Mouse (Mus musculus) brain, embryonic 14.5 days (tissue): ENCODE results near the gene She.

Experiments
- CTCF ChIP-seq: fragments of 200-500 bp; IDR thresholded peaks from 2 replicates; pipeline ENCODE4 v1.5.1; 2012; ENCODE audit warnings: inconsistent platforms, mild to moderate bottlenecking, moderate library complexity, borderline replicate concordance; ENCODE audit not compliant: insufficient read depth, insufficient read length; ENCODE audit errors: extremely low read depth
- POLR2A ChIP-seq: fragments of 200-500 bp; IDR thresholded peaks from 2 replicates; pipeline ENCODE4 v1.6.1; 2012; ENCODE audit warnings: mild to moderate bottlenecking, inconsistent platforms, borderline replicate concordance; ENCODE audit not compliant: poor library complexity, insufficient read depth, insufficient read length, severe bottlenecking; ENCODE audit errors: extremely low read depth

DNA sequence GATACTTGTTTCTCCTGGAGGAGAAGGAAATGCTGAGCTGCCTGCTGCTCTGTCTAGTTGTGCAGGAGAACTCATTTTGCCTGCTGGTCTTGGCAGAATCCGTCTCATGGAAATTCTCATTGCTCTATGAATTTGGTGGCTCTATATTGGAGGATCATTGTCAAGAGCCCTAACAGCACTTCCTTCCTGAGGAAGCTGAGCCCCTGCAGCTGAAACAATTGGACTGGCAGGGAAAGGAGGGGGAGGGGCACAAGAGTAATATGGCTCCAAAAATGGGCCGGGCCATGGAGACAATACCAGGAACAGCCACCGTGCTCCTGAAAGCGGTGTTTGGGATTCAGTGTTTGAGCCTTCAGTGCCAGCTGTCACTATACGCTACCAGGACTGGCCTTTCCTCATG, 22.6 kb downstream of the She start:
- no peak for TF ChIP-seq CTCF
- no peak for TF ChIP-seq POLR2A
